Mouse (Mus musculus) heart, embryonic 12.5 days (tissue): ENCODE results near the gene Ap1ar. TPM values are rescaled to one million over a fixed set of nuclear protein-coding genes. Genes with fewer than 3 reads are reported as not detected.

Experiments used
- polyA plus RNA-seq: library from polyadenylated mRNA; unstranded; fragments of >200 nt; fragmentation: Nextera tagmentation; extraction: Ambion mirVana; gene quantifications from 2 replicates; pipeline ENCODE4 v1.2.1, GENCODE M21; 2016

Ap1ar gene
- polyA plus RNA-seq, 1 experiment from 2014 or later = 44.8 TPM

Other genes starting within 250 kb of the Ap1ar start
- gene Neurog2, start 204.4 kb downstream of the Ap1ar start, polyA plus RNA-seq = 0.24 TPM in 1 of 2 replicates, not detected in the other
- gene Alpk1, start 57.0 kb downstream of the Ap1ar start, polyA plus RNA-seq = 1.5 and 1.6 TPM in 2 replicates
- 2.6 and 2.7 TPM in 2 replicates for gene Tifa, start 47.7 kb downstream of the Ap1ar start, polyA plus RNA-seq
- gene Fam241a, start 58.8 kb upstream of the Ap1ar start, polyA plus RNA-seq = 11.7 and 12.2 TPM in 2 replicates